Mouse (Mus musculus) cerebellum, adult 8-10 months (tissue): ENCODE results near the gene Slc47a1.

Experiments used
- DNase-seq: peaks from one replicate; pipeline ENCODE4 v3.0.0; 2022

Slc47a1 gene

DNA sequence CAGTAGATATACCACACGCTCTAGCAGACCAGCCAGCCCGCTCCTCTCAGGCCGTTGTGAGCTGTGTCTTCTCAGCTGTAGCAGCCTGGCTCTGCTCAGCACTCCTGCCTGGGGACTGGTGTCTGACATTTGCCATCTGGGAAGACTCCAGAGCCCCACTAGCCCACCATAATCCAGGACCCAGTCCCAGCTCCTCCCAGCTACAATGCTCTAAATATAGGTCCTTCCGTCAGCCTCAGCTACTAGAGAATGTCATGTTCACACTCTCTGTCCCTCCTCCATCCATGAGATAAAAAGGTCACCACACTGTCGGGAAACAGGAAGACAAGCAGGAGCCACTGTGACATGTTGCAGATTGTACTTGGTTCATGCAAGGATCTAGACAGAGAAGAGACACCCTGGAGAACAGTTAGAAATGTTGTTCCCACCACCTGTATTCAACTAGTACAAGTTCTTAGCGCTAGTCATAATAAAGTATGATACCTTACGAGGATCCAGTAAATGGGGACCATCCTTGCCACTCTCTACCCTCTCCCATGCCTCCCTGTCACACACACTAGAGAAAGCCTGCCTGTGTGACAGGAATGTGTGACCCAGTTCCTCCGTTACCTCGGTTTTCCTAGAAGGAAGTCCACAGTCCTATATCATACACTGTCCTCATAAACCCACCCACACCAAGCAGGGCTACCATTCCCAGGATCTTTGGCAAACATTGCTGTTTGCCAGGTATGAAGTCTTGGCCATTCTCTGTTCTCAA is 11.4 kb downstream of the Slc47a1 start:
- DNase-seq: no peak

- DNase-seq: no peak
Measured at GRCm38 (mm10) chr11:61365938-61366337, 12.2 kb downstream of the Slc47a1 start.

- DNase-seq: no peak
Measured at GRCm38 (mm10) chr11:61364096-61364495, 14.0 kb downstream of the Slc47a1 start.

DNA sequence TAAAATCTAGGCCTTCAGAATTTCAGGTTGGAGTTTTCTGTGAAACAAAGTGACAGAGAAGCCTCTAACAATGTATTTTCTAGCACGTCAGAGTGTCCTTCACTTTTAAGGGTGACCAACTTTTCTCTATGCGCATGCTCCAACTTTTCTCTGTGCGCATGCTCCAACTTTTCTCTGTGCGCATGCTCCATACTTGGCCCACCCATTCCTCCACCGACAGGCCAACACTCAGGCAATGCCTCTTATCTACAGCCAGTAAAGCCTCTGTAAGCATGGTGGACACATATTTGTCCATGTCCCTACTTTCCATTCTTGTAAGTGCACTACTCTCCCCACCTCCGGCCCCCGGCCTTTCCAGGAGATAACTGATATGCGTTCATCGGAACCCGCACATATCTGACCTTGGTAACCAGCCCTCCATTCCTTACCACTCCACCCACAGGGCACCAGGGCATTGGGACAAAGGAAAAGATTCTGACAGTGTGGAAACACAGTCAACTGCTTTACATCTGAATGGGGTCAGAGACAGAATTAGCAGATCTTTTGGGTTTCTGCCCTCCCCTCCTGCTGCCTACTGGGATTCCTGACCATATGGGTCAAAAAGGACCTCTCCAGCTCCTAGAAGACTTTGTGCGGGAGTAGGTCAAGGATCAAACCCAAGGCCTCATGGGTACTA is 16.5 kb downstream of the Slc47a1 start:
- DNase-seq: no peak

DNA sequence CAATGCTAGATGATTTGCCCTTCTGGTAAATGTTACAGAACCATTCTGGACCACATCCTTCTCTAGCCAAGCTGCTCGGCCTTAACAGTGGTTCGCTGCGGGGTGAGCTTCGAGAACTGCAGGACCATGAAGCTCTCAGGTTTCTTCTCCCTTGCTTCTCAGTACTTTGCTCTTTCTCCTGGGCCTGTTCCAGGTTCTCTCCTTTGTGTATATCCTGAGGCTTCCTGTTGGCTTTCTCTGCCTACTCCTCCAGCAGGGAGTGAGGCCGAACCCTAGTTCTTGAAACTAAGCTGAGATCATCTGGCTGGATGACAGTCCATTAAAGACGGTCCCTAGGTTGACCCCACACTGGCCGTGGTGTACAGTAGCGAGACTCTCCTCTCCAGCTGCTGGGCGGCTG is 21.5 kb downstream of the Slc47a1 start:
- no peak for DNase-seq

DNA sequence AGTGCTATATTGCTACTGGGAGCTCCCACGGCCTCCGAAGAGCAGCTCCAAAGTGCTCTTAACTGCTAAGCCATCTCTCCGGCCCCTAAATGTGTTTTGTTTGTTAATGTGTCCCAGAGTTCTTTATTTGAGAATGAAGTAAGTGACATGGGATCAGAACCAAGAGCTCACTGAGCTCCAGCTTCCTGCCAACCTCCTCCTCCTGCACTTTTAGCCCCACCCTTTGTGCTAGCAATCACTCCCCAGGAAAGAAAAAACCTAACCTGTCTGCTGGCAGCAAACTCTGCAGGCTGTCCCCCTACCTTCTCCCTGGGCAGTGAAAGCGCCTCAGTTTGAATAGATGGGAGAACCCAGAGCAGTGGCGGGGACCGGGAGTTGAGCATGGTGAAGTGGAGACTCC is 22.0 kb downstream of the Slc47a1 start:
- no peak for DNase-seq

DNA sequence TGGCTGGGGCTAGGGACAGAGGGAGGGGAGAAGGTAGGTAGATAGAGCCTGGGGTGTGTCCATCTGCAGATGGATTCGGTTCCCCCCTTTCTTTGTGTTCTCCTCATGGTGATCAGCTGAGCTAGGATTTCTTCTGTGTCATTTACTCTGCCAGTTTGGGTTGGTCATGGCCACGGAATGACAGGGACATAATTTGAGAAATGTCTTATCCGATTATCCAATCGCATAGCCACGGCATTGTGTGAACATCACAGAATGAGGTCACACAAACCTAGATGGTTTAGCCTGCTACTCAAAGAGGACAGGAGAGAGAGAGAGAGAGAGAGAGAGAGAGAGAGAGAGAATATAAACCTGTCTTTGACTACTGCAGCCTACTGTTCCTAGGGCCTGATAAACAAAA is 22.8 kb downstream of the Slc47a1 start:
- no peak for DNase-seq

DNA sequence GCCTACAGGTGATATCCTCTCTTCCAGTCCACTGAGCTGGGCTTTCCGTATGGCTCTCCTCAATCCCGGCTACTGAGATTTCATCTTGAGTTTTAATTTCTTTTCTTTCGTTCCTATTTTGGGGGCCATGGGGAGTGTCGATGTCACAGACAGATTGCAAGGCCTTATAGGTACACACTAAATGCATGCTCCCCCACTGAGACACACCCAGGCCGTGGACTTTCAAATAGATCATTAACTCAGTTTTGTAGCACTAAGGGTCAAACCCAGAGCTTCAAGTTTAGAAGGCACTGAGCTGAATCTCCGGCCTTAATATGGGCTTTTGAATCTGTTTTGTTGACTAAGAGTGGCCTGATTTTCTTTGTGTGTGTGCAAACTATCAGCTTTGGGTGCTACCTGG is 23.8 kb downstream of the Slc47a1 start:
- no peak for DNase-seq

- DNase-seq: no peak
Measured at GRCm38 (mm10) chr11:61353038-61353437, 25.1 kb downstream of the Slc47a1 start.

DNA sequence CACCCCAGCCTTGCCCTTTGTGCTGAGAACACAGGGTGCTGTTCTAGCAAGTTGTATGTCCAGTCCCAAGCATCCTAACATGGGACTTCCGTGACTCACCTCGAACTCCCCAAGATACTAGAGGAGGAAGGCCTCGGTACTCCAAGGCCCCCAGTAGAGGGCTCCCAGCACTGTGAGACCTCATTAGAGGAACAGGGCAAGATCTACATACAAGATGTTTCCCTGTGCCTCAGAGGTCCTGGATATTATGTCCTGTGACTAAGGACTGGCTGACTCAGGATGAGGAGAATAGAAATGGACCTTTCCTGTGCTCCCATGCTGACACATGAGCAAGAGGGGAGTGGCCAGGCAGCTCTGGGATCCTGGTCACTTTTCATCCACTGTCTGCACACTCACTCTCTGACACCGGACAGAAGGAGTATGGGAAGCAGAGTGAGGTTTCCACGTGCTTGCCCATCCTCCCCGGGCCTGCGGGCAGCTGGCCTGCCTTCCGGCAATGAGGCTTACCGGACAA is 25.9 kb downstream of the Slc47a1 start:
- no peak for DNase-seq

- DNase-seq: peak; percentile 79
Measured at GRCm38 (mm10) chr11:61349337-61349736, 28.8 kb downstream of the Slc47a1 start.

GRCm38 (mm10) chr11:61346133-61346532 is 32.0 kb downstream of the Slc47a1 start:
- DNase-seq: no peak

DNA sequence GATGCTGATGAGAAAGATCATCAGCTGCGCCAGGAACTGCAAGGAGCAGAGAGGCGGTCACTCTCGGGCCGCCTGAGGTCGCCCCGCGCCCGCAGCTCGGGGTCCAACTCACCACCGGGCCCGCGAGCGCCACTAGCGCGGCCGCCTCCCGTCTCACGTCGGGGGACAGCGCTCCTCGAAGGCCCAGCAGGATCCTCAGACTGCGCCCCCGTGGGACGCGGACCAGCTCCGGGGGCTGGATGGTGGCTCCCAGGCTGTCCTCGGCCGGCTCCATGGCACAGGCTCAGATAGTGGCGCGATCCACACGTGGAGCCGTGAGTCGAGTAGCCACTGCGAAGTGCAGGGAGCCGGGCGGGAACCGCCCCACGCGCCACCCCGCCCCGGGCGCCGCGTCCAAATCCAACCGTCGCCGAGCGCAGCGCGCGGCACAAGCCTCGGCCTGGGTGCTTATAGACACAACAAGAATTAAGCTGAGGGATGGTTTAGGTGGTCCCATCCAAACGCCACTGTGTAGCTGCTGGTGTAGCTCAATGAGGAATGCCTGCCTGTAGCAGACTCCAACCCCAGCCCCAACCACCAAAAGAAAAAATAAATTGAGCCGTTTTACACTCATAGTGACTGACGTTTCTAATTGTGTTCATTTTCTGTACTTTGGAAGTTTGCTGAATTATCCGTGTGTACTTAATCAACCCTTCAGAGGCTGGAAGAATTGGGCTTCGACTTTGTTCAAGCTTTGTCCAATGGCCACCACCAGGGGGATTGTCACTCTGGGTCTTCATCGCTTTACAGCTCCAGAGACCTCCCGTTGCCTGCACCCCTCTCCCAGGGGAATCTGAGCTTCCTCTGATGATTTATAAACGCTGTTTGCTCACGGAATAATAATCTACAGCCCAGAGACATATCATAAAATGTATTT is 35.4 kb downstream of the Slc47a1 start, which contains the start of gene Slc47a2:
Gene Slc47a2 (minus strand): TSS at position 356 of the 916 bp plus-strand sequence.
- no peak for DNase-seq

DNA sequence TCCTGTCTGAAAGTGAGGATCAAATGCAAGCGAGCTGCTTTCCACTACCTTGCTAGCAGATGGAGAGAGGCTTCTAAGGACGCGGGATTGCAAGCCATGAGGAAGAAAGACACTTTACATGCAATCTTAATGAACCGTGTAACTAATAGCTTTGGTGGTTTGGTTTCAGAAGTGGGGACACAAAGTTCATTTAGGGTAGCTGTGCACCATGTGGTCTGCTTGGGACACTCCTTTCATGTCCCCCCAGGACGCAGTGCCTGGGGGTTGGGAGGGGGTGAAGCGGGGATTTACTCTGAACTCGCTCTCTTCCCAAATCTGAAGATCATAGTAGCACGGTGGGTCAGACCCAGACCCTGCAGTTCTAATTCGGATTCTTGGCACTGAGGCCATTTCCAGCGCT is 36.2 kb downstream of the Slc47a1 start:
- DNase-seq: no peak

- DNase-seq: no peak
Measured at GRCm38 (mm10) chr11:61341233-61341632, 36.9 kb downstream of the Slc47a1 start.

DNA sequence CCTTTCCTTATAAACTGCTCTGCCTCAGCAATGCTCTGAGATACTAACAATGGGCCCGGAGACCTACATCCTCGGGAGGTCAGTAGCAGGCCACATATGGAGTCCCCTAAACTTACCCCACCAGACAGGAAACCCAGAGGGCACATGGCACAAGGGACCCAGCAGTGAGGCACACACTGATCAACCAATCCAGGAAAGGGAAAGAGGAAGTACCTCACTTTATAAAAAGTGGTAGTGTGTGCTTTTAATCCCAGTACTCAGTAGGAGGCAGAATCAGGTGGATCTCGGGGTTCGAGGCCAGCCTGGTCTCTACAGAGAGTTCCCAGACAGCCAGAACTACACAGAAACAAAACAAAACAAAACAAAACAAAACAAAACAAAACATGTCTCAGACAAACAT is 37.8 kb downstream of the Slc47a1 start:
- DNase-seq: no peak

DNA sequence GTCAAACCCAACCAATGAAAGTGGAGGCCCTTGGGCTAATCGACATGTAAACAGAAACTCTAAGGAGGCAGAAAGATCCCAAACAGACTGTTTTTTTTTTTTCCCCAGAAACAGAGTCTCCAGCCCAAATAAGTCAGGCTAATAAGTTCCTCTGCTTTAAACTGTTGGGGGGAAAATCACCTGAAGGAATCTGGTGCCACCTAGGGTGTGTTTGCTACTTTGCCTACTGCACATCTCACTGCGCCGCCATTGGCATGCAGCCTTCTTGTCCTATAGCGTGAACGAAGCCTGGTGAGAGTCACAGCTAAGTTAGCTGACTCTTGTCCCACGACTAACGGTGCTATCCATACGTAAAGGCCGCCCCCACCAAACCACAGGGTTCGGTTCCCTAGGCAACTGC is 40.6 kb downstream of the Slc47a1 start:
- DNase-seq: no peak

- DNase-seq: no peak
Measured at GRCm38 (mm10) chr11:61320904-61321687, 57.0 kb downstream of the Slc47a1 start.

GRCm38 (mm10) chr11:61319923-61320567 is 58.1 kb downstream of the Slc47a1 start:
- no peak for DNase-seq

DNA sequence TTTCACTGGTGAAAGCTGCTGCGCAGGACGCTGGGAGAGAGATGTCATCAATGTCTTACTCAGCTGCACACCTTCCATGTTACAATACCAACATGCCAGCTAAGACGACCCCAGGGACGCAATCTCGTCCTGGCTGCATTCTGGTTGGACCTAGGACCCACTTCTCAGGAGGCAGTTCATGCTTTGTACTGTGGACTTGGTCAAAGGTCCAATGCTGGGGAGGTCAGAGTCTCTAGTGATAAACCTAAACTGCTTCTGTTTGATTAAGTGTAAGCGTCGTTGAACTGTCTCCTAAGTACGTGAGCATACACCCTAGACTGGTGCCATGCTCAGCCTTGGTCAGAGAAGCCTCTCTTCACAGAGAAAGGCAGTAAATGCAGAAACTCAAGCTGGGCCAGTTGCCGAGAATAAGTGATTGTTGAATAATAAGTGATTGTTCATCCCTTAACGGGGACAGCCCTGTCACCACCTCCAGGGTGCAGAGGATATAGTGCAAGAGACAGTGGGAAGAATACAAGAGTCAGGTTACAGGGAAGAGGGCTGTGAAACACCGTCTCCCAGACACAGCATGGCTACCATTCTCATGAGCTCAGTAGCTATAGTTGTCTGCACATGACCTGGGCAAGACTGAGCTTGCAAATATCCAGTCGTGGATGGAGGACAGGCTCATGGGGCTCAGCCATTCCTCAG is 58.8 kb downstream of the Slc47a1 start:
- no peak for DNase-seq

GRCm38 (mm10) chr11:61316864-61317263 is 61.3 kb downstream of the Slc47a1 start:
- DNase-seq: no peak
